Mouse (Mus musculus): ENCODE results near the gene Fsd1.
A peak's percentile ranks its signal among the peaks of the same experiment; 100 is the strongest.
"Not testable (repeated sequence)": the region's sequence is repeated elsewhere in the genome, so short reads cannot be mapped to it uniquely, and the experiment has no call there.

Gene Fsd1

GRCm38 (mm10) chr17:55986030-55986961, at the start of gene Fsd1:
Fsd1 (plus strand) TSS chr17:55986509.
- DNase-seq (ENCODE audit: low spot score in 2 of 2), result no peak

GRCm38 (mm10) chr17:55944387-55944865, 41.9 kb upstream of the Fsd1 start:
- DNase-seq (ENCODE audit: low spot score in 2 of 2), result not testable (repeated sequence)

GRCm38 (mm10) chr17:55944866-55945682, 41.2 kb upstream of the Fsd1 start:
- DNase-seq (ENCODE audit: low spot score in 2 of 2), result peak; percentile 86 to 91

GRCm38 (mm10) chr17:55945696-55946095, 40.6 kb upstream of the Fsd1 start:
- DNase-seq (ENCODE audit: low spot score in 2 of 2), result no peak

GRCm38 (mm10) chr17:55948647-55949046, 37.7 kb upstream of the Fsd1 start:
- no peak for DNase-seq (ENCODE audit: low spot score in 2 of 2)

GRCm38 (mm10) chr17:55949400-55949799, 36.9 kb upstream of the Fsd1 start, which contains the start of gene Zfp119b:
Zfp119b (minus strand) TSS chr17:55949500.
- DNase-seq (ENCODE audit: low spot score in 2 of 2), result no peak

GRCm38 (mm10) chr17:55950601-55951000, 35.7 kb upstream of the Fsd1 start:
- peak in 1 of 2 experiments; percentile 54 for DNase-seq (ENCODE audit: low spot score in 2 of 2)

- no peak for DNase-seq (ENCODE audit: low spot score in 2 of 2)
Measured at GRCm38 (mm10) chr17:55952041-55952440, 34.3 kb upstream of the Fsd1 start.

- peak; percentile 17 to 57 for DNase-seq (ENCODE audit: low spot score in 2 of 2)
Measured at GRCm38 (mm10) chr17:55952447-55953027, 33.8 kb upstream of the Fsd1 start, which contains the start of gene Ebi3. Ebi3 (plus strand) TSS chr17:55952640.

- DNase-seq (ENCODE audit: low spot score in 2 of 2), result no peak
Measured at GRCm38 (mm10) chr17:55953751-55954150, 32.6 kb upstream of the Fsd1 start.

- DNase-seq (ENCODE audit: low spot score in 2 of 2), result peak in 1 of 2 experiments; percentile 56
Measured at GRCm38 (mm10) chr17:55954229-55954628, 32.1 kb upstream of the Fsd1 start.

GRCm38 (mm10) chr17:55956129-55956528, 30.2 kb upstream of the Fsd1 start:
- peak; percentile 64 to 81 for DNase-seq (ENCODE audit: low spot score in 2 of 2)

GRCm38 (mm10) chr17:55956591-55956990, 29.7 kb upstream of the Fsd1 start:
- peak in 1 of 2 experiments; percentile 53 for DNase-seq (ENCODE audit: low spot score in 2 of 2)

- peak; percentile 51 to 81 for DNase-seq (ENCODE audit: low spot score in 2 of 2)
Measured at GRCm38 (mm10) chr17:55957168-55957567, 29.1 kb upstream of the Fsd1 start.

GRCm38 (mm10) chr17:55957726-55958583, 28.4 kb upstream of the Fsd1 start:
- DNase-seq (ENCODE audit: low spot score in 2 of 2), result no peak

GRCm38 (mm10) chr17:55958584-55958886, 27.8 kb upstream of the Fsd1 start:
- no peak for DNase-seq (ENCODE audit: low spot score in 2 of 2)

GRCm38 (mm10) chr17:55958918-55959728, 27.2 kb upstream of the Fsd1 start, which contains the start of gene Yju2:
Yju2 (plus strand) TSS chr17:55959099.
- DNase-seq (ENCODE audit: low spot score in 2 of 2), result peak; percentile 90 to 91

GRCm38 (mm10) chr17:55959946-55960740, 26.2 kb upstream of the Fsd1 start:
- DNase-seq (ENCODE audit: low spot score in 2 of 2), result peak in 1 of 2 experiments; percentile 56

GRCm38 (mm10) chr17:55960791-55961190, 25.5 kb upstream of the Fsd1 start:
- no peak for DNase-seq (ENCODE audit: low spot score in 2 of 2)
